Mouse (Mus musculus): ENCODE results near the gene Pip4k2a. TPM values are rescaled to one million over a fixed set of nuclear protein-coding genes. Genes with fewer than 3 reads are reported as not detected.

The Pip4k2a gene
- polyA plus RNA-seq, 1 experiment from 2014 or later: 8.8 TPM

- Histone ChIP-seq H3K4me2 (ENCODE audit: low read depth, severe bottlenecking) (no peak overlapping the region), H3K27ac (replicated peaks; ENCODE audit: low read depth, low read length) (no peak overlapping the region), H3K4me1 (ENCODE audit: control insufficient read depth, insufficient read depth, low read length) (peaks cover 15% of the 10 kb centered on the region), H3K9me3 (ENCODE audit: control insufficient read depth, low read length) (no peaks in the 10 kb centered on the region), H3K27me3 (ENCODE audit: control insufficient read depth, insufficient read depth, low read length) (no peaks in the 10 kb centered on the region), H3K36me3 (ENCODE audit: control insufficient read depth, insufficient read depth, low read length) (no peaks in the 10 kb centered on the region), H3K9ac (ENCODE audit: low read length) (no peak overlapping the region), H3K4me3 (ENCODE audit: low read depth, low read length) (no peak overlapping the region)
- WGBS: 64% methylated on average over 9 of the region's 9 CpGs
- ATAC-seq (ENCODE audit: insufficient number of reproducible peaks, low FRiP score, low TSS enrichment, low read depth) (no peak), DNase-seq (ENCODE audit: low spot score) (no peak)
These were observed 82.4 kb downstream of the Pip4k2a start for GRCm38 (mm10) chr2:18915372-18916041.

- Histone ChIP-seq H3K4me2 (ENCODE audit: low read depth, severe bottlenecking) (no peak overlapping the region), H3K4me1 (ENCODE audit: control insufficient read depth, insufficient read depth, low read length) (peaks cover 9% of the 10 kb centered on the region), H3K9ac (ENCODE audit: low read length) (no peak overlapping the region), H3K9me3 (ENCODE audit: control insufficient read depth, low read length) (no peaks in the 10 kb centered on the region), H3K27me3 (ENCODE audit: control insufficient read depth, insufficient read depth, low read length) (no peaks in the 10 kb centered on the region), H3K27ac (replicated peaks; ENCODE audit: low read depth, low read length) (no peak overlapping the region), H3K4me3 (ENCODE audit: low read depth, low read length) (no peak overlapping the region), H3K36me3 (ENCODE audit: control insufficient read depth, insufficient read depth, low read length) (no peaks in the 10 kb centered on the region)
- DNase-seq (ENCODE audit: low spot score): no peak
- no peak for ATAC-seq (ENCODE audit: insufficient number of reproducible peaks, low FRiP score, low TSS enrichment, low read depth)
- 83% methylated on average over 2 of the region's 2 CpGs for WGBS
These were observed 83.2 kb downstream of the Pip4k2a start for GRCm38 (mm10) chr2:18914750-18915149.

GRCm38 (mm10) chr2:18913642-18914041, 84.3 kb downstream of the Pip4k2a start:
- Histone ChIP-seq H3K4me1 (ENCODE audit: control insufficient read depth, insufficient read depth, low read length) (peaks cover 8% of the 10 kb centered on the region; the same call in 1 of the 2 replicates), H3K9me3 (ENCODE audit: control insufficient read depth, low read length) (no peaks in the 10 kb centered on the region), H3K4me3 (ENCODE audit: low read depth, low read length) (no peak overlapping the region), H3K27ac (replicated peaks; ENCODE audit: low read depth, low read length) (no peak overlapping the region), H3K4me2 (ENCODE audit: low read depth, severe bottlenecking) (no peak overlapping the region), H3K9ac (ENCODE audit: low read length) (no peak overlapping the region), H3K36me3 (ENCODE audit: control insufficient read depth, insufficient read depth, low read length) (no peaks in the 10 kb centered on the region), H3K27me3 (ENCODE audit: control insufficient read depth, insufficient read depth, low read length) (no peaks in the 10 kb centered on the region)
- 8% methylated on average over 3 of the region's 3 CpGs for WGBS
- DNase-seq (ENCODE audit: low spot score) (peak; percentile 51), ATAC-seq (ENCODE audit: insufficient number of reproducible peaks, low FRiP score, low TSS enrichment, low read depth) (no peak)

GRCm38 (mm10) chr2:18911251-18911934, 86.5 kb downstream of the Pip4k2a start:
- Histone ChIP-seq H3K27me3 (ENCODE audit: control insufficient read depth, insufficient read depth, low read length) (no peaks in the 10 kb centered on the region), H3K4me2 (ENCODE audit: low read depth, severe bottlenecking) (no peak overlapping the region), H3K9ac (ENCODE audit: low read length) (no peak overlapping the region), H3K4me3 (ENCODE audit: low read depth, low read length) (no peak overlapping the region), H3K9me3 (ENCODE audit: control insufficient read depth, low read length) (no peaks in the 10 kb centered on the region), H3K36me3 (ENCODE audit: control insufficient read depth, insufficient read depth, low read length) (no peaks in the 10 kb centered on the region), H3K4me1 (ENCODE audit: control insufficient read depth, insufficient read depth, low read length) (peaks cover 4% of the 10 kb centered on the region; the same call in 1 of the 2 replicates), H3K27ac (replicated peaks; ENCODE audit: low read depth, low read length) (no peak overlapping the region)
- 88% methylated on average over 6 of the region's 6 CpGs for WGBS
- ATAC-seq (ENCODE audit: insufficient number of reproducible peaks, low FRiP score, low TSS enrichment, low read depth) (no peak), DNase-seq (ENCODE audit: low spot score) (no peak)

- H3K4me2 ChIP-seq (ENCODE audit: low read depth, severe bottlenecking): no peak overlapping the region
- no peaks in the 10 kb centered on the region for H3K9me3 ChIP-seq (ENCODE audit: control insufficient read depth, low read length)
- H3K36me3 ChIP-seq (ENCODE audit: control insufficient read depth, insufficient read depth, low read length): no peaks in the 10 kb centered on the region
- no peak overlapping the region for H3K4me3 ChIP-seq (ENCODE audit: low read depth, low read length)
- no peaks in the 10 kb centered on the region for H3K27me3 ChIP-seq (ENCODE audit: control insufficient read depth, insufficient read depth, low read length)
- 0 out of 2 replicates have a peak, but pooled peaks cover 3% of the 10 kb centered on the region for H3K4me1 ChIP-seq (ENCODE audit: control insufficient read depth, insufficient read depth, low read length)
- DNase-seq (ENCODE audit: low spot score) (no peak), ATAC-seq (ENCODE audit: insufficient number of reproducible peaks, low FRiP score, low TSS enrichment, low read depth) (no peak)
- 87% methylated on average over 6 of the region's 6 CpGs for WGBS
- no peak overlapping the region for H3K9ac ChIP-seq (ENCODE audit: low read length)
- no peak overlapping the region for H3K27ac ChIP-seq (replicated peaks; ENCODE audit: low read depth, low read length)
These were observed 87.7 kb downstream of the Pip4k2a start for GRCm38 (mm10) chr2:18910209-18910608.

- ATAC-seq (ENCODE audit: insufficient number of reproducible peaks, low FRiP score, low TSS enrichment, low read depth): no peak
- no peaks in the 10 kb centered on the region for H3K36me3 ChIP-seq (ENCODE audit: control insufficient read depth, insufficient read depth, low read length)
- no peaks in the 10 kb centered on the region for H3K27me3 ChIP-seq (ENCODE audit: control insufficient read depth, insufficient read depth, low read length)
- DNase-seq (ENCODE audit: low spot score): no peak
- no peak overlapping the region for H3K4me2 ChIP-seq (ENCODE audit: low read depth, severe bottlenecking)
- no peak overlapping the region for H3K4me3 ChIP-seq (ENCODE audit: low read depth, low read length)
- 0 out of 2 replicates have a peak, but pooled peaks cover 3% of the 10 kb centered on the region for H3K4me1 ChIP-seq (ENCODE audit: control insufficient read depth, insufficient read depth, low read length)
- no peak overlapping the region for H3K9ac ChIP-seq (ENCODE audit: low read length)
- H3K9me3 ChIP-seq (ENCODE audit: control insufficient read depth, low read length): no peaks in the 10 kb centered on the region
- 95% methylated on average over 6 of the region's 6 CpGs for WGBS
- H3K27ac ChIP-seq (replicated peaks; ENCODE audit: low read depth, low read length): no peak overlapping the region
These were observed 88.2 kb downstream of the Pip4k2a start for GRCm38 (mm10) chr2:18909713-18910112.

- H3K4me3 ChIP-seq (ENCODE audit: low read depth, low read length): no peak overlapping the region
- no peak overlapping the region for H3K9ac ChIP-seq (ENCODE audit: low read length)
- DNase-seq (ENCODE audit: low spot score) (no peak), ATAC-seq (ENCODE audit: insufficient number of reproducible peaks, low FRiP score, low TSS enrichment, low read depth) (no peak)
- no peaks in the 10 kb centered on the region for H3K9me3 ChIP-seq (ENCODE audit: control insufficient read depth, low read length)
- no peak overlapping the region for H3K4me2 ChIP-seq (ENCODE audit: low read depth, severe bottlenecking)
- no peaks in the 10 kb centered on the region for H3K27me3 ChIP-seq (ENCODE audit: control insufficient read depth, insufficient read depth, low read length)
- 64% methylated on average over 8 of the region's 8 CpGs for WGBS
- no peaks in the 10 kb centered on the region for H3K4me1 ChIP-seq (ENCODE audit: control insufficient read depth, insufficient read depth, low read length)
- no peaks in the 10 kb centered on the region for H3K36me3 ChIP-seq (ENCODE audit: control insufficient read depth, insufficient read depth, low read length)
- H3K27ac ChIP-seq (replicated peaks; ENCODE audit: low read depth, low read length): no peak overlapping the region
These were observed 90.7 kb downstream of the Pip4k2a start for GRCm38 (mm10) chr2:18907269-18907668.

- H3K4me1 ChIP-seq (ENCODE audit: control insufficient read depth, insufficient read depth, low read length): no peaks in the 10 kb centered on the region
- no peak for ATAC-seq (ENCODE audit: insufficient number of reproducible peaks, low FRiP score, low TSS enrichment, low read depth)
- no peak for DNase-seq (ENCODE audit: low spot score)
- 36% methylated on average over 2 of the region's 2 CpGs for WGBS
- no peak overlapping the region for H3K4me2 ChIP-seq (ENCODE audit: low read depth, severe bottlenecking)
- H3K9ac ChIP-seq (ENCODE audit: low read length): no peak overlapping the region
- no peaks in the 10 kb centered on the region for H3K27me3 ChIP-seq (ENCODE audit: control insufficient read depth, insufficient read depth, low read length)
- H3K27ac ChIP-seq (replicated peaks; ENCODE audit: low read depth, low read length): no peak overlapping the region
- no peak overlapping the region for H3K4me3 ChIP-seq (ENCODE audit: low read depth, low read length)
- no peaks in the 10 kb centered on the region for H3K36me3 ChIP-seq (ENCODE audit: control insufficient read depth, insufficient read depth, low read length)
- H3K9me3 ChIP-seq (ENCODE audit: control insufficient read depth, low read length): no peaks in the 10 kb centered on the region
These were observed 91.4 kb downstream of the Pip4k2a start for GRCm38 (mm10) chr2:18906421-18907084.

Data from limb, embryonic 11.5 days (tissue).